Mouse (Mus musculus): ENCODE data around the gene Ahnak. TPM values are rescaled to one million over a fixed set of nuclear protein-coding genes. Genes with fewer than 3 reads are reported as not detected.
A peak's percentile ranks its signal among the peaks of the same experiment; 100 is the strongest.

Ahnak gene
- total and polyA plus RNA-seq, 3 experiments: 1.2 to 2.2 TPM; not detected in 1

GRCm38 (mm10) chr19:8994813-8995607 lies 5.9 kb downstream of the Ahnak start:
- peaks cover 0 to 17% of the 10 kb centered on the region in 2 experiments; a peak in 2 of 4 replicates for H3K36me3 ChIP-seq (ENCODE audit: control insufficient read depth in 1 of 2, insufficient read depth in 2 of 2, low read length in 2 of 2)
- no peaks in the 10 kb centered on the region for H3K9me3 ChIP-seq (replicated peaks; ENCODE audit: insufficient read depth, low read length)
- H3K4me3 ChIP-seq (ENCODE audit: control insufficient read depth in 1 of 2, insufficient read depth in 1 of 2, low read depth in 2 of 2, low read length in 2 of 2): no peak overlapping the region
- peaks cover 9 to 33% of the 10 kb centered on the region in 2 experiments for H3K4me1 ChIP-seq (ENCODE audit: control insufficient read depth in 1 of 2, insufficient read depth in 2 of 2, low read length in 2 of 2)
- no peak for DNase-seq (ENCODE audit: low read depth, low spot score)
- H3K9ac ChIP-seq (ENCODE audit: control insufficient read depth, low read depth, low read length, poor library complexity, severe bottlenecking): no peak overlapping the region
- no peaks in the 10 kb centered on the region for H3K79me2 ChIP-seq (ENCODE audit: control insufficient read depth, insufficient read depth, low read length, poor library complexity)
- H3K27ac ChIP-seq (ENCODE audit: control insufficient read depth, low read depth, low read length): no peak overlapping the region
- H3K27me3 ChIP-seq (ENCODE audit: control insufficient read depth in 1 of 2, insufficient read depth in 2 of 2, low read length in 2 of 2): no peaks in the 10 kb centered on the region
- TF ChIP-seq HCFC1 (IDR thresholded peaks at IDR 0.05; ENCODE audit: low read depth, low read length) (no peak), EP300 (IDR thresholded peaks at IDR 0.05; ENCODE audit: low read depth in 1 of 2, low read length in 2 of 2) (no peak), MYC (IDR thresholded peaks at IDR 0.05; ENCODE audit: low read depth, low read length) (no peak), TBP (IDR thresholded peaks at IDR 0.05; ENCODE audit: low read depth, low read length) (no peak), ELF1 (IDR thresholded peaks at IDR 0.05; ENCODE audit: low read depth, low read length) (no peak), POLR2A (IDR thresholded peaks at IDR 0.05; ENCODE audit: control insufficient read depth in 1 of 2, insufficient read depth in 1 of 2, low read depth in 1 of 2, low read length in 2 of 2, poor library complexity in 1 of 2) (no peak), GATA1 (IDR thresholded peaks at IDR 0.05; ENCODE audit: low read depth, low read length) (no peak), RAD21 (IDR thresholded peaks at IDR 0.05; ENCODE audit: low read depth, low read length) (no peak), JUND (IDR thresholded peaks at IDR 0.05; ENCODE audit: low read depth, low read length) (no peak)

- no peak overlapping the region for H3K4me3 ChIP-seq (ENCODE audit: control insufficient read depth in 1 of 2, insufficient read depth in 1 of 2, low read depth in 2 of 2, low read length in 2 of 2)
These were observed 7.5 kb downstream of the Ahnak start for GRCm38 (mm10) chr19:8996601-8997000.

GRCm38 (mm10) chr19:8997546-8997945 lies 8.5 kb downstream of the Ahnak start:
- Histone ChIP-seq H3K4me1 (ENCODE audit: control insufficient read depth in 1 of 2, insufficient read depth in 2 of 2, low read length in 2 of 2) (peaks cover 5 to 26% of the 10 kb centered on the region in 2 experiments), H3K9ac (ENCODE audit: control insufficient read depth, low read depth, low read length, poor library complexity, severe bottlenecking) (peak overlapping the region; percentile 19; the same call in 1 of the 2 replicates), H3K79me2 (ENCODE audit: control insufficient read depth, insufficient read depth, low read length, poor library complexity) (no peaks in the 10 kb centered on the region), H3K27me3 (ENCODE audit: control insufficient read depth in 1 of 2, insufficient read depth in 2 of 2, low read length in 2 of 2) (no peaks in the 10 kb centered on the region), H3K9me3 (replicated peaks; ENCODE audit: insufficient read depth, low read length) (no peaks in the 10 kb centered on the region), H3K27ac (ENCODE audit: control insufficient read depth, low read depth, low read length) (peak overlapping the region; percentile 45), H3K4me3 (ENCODE audit: control insufficient read depth in 1 of 2, insufficient read depth in 1 of 2, low read depth in 2 of 2, low read length in 2 of 2) (no peak overlapping the region), H3K36me3 (ENCODE audit: control insufficient read depth in 1 of 2, insufficient read depth in 2 of 2, low read length in 2 of 2) (peaks cover 0 to 13% of the 10 kb centered on the region in 2 experiments; a peak in 2 of 4 replicates)
- peak; percentile 93 for DNase-seq (ENCODE audit: low read depth, low spot score)
- TF ChIP-seq SMC3 (IDR thresholded peaks at IDR 0.05; ENCODE audit: low read depth, low read length) (peak; percentile 43), CHD1 (IDR thresholded peaks at IDR 0.05; ENCODE audit: low read depth, low read length) (no peak), KAT2A (conservative IDR thresholded peaks at IDR 0.05; ENCODE audit: low read depth, low read length) (no peak), POLR2A (IDR thresholded peaks at IDR 0.05; ENCODE audit: control insufficient read depth in 1 of 2, insufficient read depth in 1 of 2, low read depth in 1 of 2, low read length in 2 of 2, poor library complexity in 1 of 2) (no peak), MYC (IDR thresholded peaks at IDR 0.05; ENCODE audit: low read depth, low read length) (peak; percentile 87), MYB (IDR thresholded peaks at IDR 0.05; ENCODE audit: low read depth, low read length) (no peak), EP300 (IDR thresholded peaks at IDR 0.05; ENCODE audit: low read depth in 1 of 2, low read length in 2 of 2) (peak; percentile 28 to 58; a peak in 3 of 4 replicates), USF1 (IDR thresholded peaks at IDR 0.05; ENCODE audit: low read depth, low read length) (no peak), UBTF (IDR thresholded peaks at IDR 0.05; ENCODE audit: borderline replicate concordance, insufficient read depth, low read depth, low read length) (no peak), ZKSCAN1 (IDR thresholded peaks at IDR 0.05; ENCODE audit: low read depth, low read length) (no peak), ZC3H11A (IDR thresholded peaks at IDR 0.05; ENCODE audit: low read depth, low read length) (no peak), NELFE (IDR thresholded peaks at IDR 0.05; ENCODE audit: low read depth, low read length) (no peak), TBP (IDR thresholded peaks at IDR 0.05; ENCODE audit: low read depth, low read length) (no peak; the same call in 1 of the 2 replicates), TAL1 (IDR thresholded peaks at IDR 0.05; ENCODE audit: low read length) (no peak), E2F4 (IDR thresholded peaks at IDR 0.05; ENCODE audit: borderline replicate concordance, low read depth, low read length) (no peak), NRF1 (IDR thresholded peaks at IDR 0.05; ENCODE audit: insufficient read depth, low read depth, low read length, poor library complexity, severe bottlenecking) (no peak), MAX (IDR thresholded peaks at IDR 0.05; ENCODE audit: low read length) (peak; percentile 80), MAZ (IDR thresholded peaks at IDR 0.05; ENCODE audit: low read depth, low read length) (peak; percentile 47; the same call in 1 of the 2 replicates)

More at GRCm38 (mm10) chr19:8996601-8997000, 7.5 kb downstream of the Ahnak start:
- Histone ChIP-seq H3K9me3 (replicated peaks; ENCODE audit: insufficient read depth, low read length) (no peaks in the 10 kb centered on the region), H3K9ac (ENCODE audit: control insufficient read depth, low read depth, low read length, poor library complexity, severe bottlenecking) (no peak overlapping the region), H3K27ac (ENCODE audit: control insufficient read depth, low read depth, low read length) (no peak overlapping the region), H3K4me1 (ENCODE audit: control insufficient read depth in 1 of 2, insufficient read depth in 2 of 2, low read length in 2 of 2) (peaks cover 5 to 26% of the 10 kb centered on the region in 2 experiments), H3K27me3 (ENCODE audit: control insufficient read depth in 1 of 2, insufficient read depth in 2 of 2, low read length in 2 of 2) (no peaks in the 10 kb centered on the region), H3K79me2 (ENCODE audit: control insufficient read depth, insufficient read depth, low read length, poor library complexity) (no peaks in the 10 kb centered on the region), H3K36me3 (ENCODE audit: control insufficient read depth in 1 of 2, insufficient read depth in 2 of 2, low read length in 2 of 2) (peaks cover 0 to 13% of the 10 kb centered on the region in 2 experiments; a peak in 2 of 4 replicates)
- TF ChIP-seq GATA1 (IDR thresholded peaks at IDR 0.05; ENCODE audit: low read depth, low read length): no peak
- no peak for TF ChIP-seq USF2 (IDR thresholded peaks at IDR 0.05; ENCODE audit: borderline replicate concordance in 1 of 2, insufficient read depth in 1 of 2, low read depth in 1 of 2, low read length in 2 of 2)
- no peak for TF ChIP-seq TBP (IDR thresholded peaks at IDR 0.05; ENCODE audit: low read depth, low read length)
- DNase-seq (ENCODE audit: low read depth, low spot score): no peak

Data from MEL (cell line).